Mouse (Mus musculus): Measurements from ENCODE around the gene Rhbdd3.

GRCm38 (mm10) chr11:5095877-5096276, 2.8 kb upstream of the Rhbdd3 start:
- TF ChIP-seq POLR2A (IDR thresholded peaks at IDR 0.05; ENCODE audit: insufficient read depth, low read depth, low read length) (no peak), CTCF (IDR thresholded peaks at IDR 0.05) (no peak)

All from heart, adult 2 months (tissue).